Mouse (Mus musculus): Measurements from ENCODE around the gene Lage3. TPM values are rescaled to one million over a fixed set of nuclear protein-coding genes. Genes with fewer than 3 reads are reported as not detected.

The Lage3 gene
- total RNA-seq, 2 experiments from 2014 or later, result 64.9 to 73.8 TPM

Small RNA genes lying within 50 kb of the gene (microRNA-seq; reads per million reads assigned to microRNA genes)
- not detected for gene Mir7092

Other genes starting within 250 kb of the Lage3 start
- not detected for gene Opn1mw, start 226.2 kb downstream of the Lage3 start, total RNA-seq (2021)
- gene Mecp2, start 218.3 kb downstream of the Lage3 start, total RNA-seq (2021), result 10 to 100 TPM; 30.1 to 34.9 TPM
- not detected for gene Tex28, start 185.8 kb downstream of the Lage3 start, total RNA-seq (2021)
- not detected for gene Tktl1, start 176.4 kb downstream of the Lage3 start, total RNA-seq (2021)
- 100 to 1,000 TPM; 151 to 183 TPM for gene Flna, start 103.8 kb downstream of the Lage3 start, total RNA-seq (2021)
- 10 to 100 TPM; 38.0 to 45.0 TPM for gene Emd, start 98.9 kb downstream of the Lage3 start, total RNA-seq (2021)
- 100 to 1,000 TPM; 377 to 392 TPM for gene Rpl10, start 82.8 kb downstream of the Lage3 start, total RNA-seq (2021)
- 10 to 100 TPM; 57.6 to 90.8 TPM for gene Taz, start 71.7 kb downstream of the Lage3 start, total RNA-seq (2021)
- gene Dnase1l1, start 71.3 kb downstream of the Lage3 start, total RNA-seq (2021), result 10 to 100 TPM; 10.5 to 19.1 TPM
- gene Atp6ap1, start 56.5 kb downstream of the Lage3 start, total RNA-seq (2021), result 100 to 1,000 TPM; 121 to 125 TPM
- gene Gdi1, start 48.6 kb downstream of the Lage3 start, total RNA-seq (2021), result 100 to 1,000 TPM; 135 to 153 TPM
- 10 to 100 TPM; 44.1 to 45.9 TPM for gene Fam50a, start 40.6 kb downstream of the Lage3 start, total RNA-seq (2021)
- 10 to 100 TPM in 1 of 2 experiments, 1 to 10 TPM in 1; 7.4 to 10.9 TPM for gene Plxna3, start 24.6 kb downstream of the Lage3 start, total RNA-seq (2021)
- gene Ubl4a, start 19.6 kb upstream of the Lage3 start, total RNA-seq (2021), result 10 to 100 TPM; 43.6 to 46.0 TPM
- gene Slc10a3, start 19.7 kb upstream of the Lage3 start, total RNA-seq (2021), result 10 to 100 TPM; 12.4 to 15.9 TPM
- gene Fam3a, start 39.7 kb upstream of the Lage3 start, total RNA-seq (2021), result 10 to 100 TPM; 23.6 to 26.0 TPM
- 10 to 100 TPM; 49.7 to 59.3 TPM for gene Ikbkg, start 39.7 kb upstream of the Lage3 start, total RNA-seq (2021)
- 10 to 100 TPM; 75.5 to 83.1 TPM for gene G6pdx, start 75.6 kb upstream of the Lage3 start, total RNA-seq (2021)
- gene Gm6880, start 127.8 kb upstream of the Lage3 start, total RNA-seq (2021), result not detected
- not detected for gene Olfr1326-ps1, start 221.3 kb upstream of the Lage3 start, total RNA-seq (2021)
- gene Olfr1325, start 239.1 kb upstream of the Lage3 start, total RNA-seq (2021), result not detected